Mouse (Mus musculus): ENCODE measurements around the gene Plod3. TPM values are rescaled to one million over a fixed set of nuclear protein-coding genes. Genes with fewer than 3 reads are reported as not detected.
A peak's percentile ranks its signal among the peaks of the same experiment; 100 is the strongest.
"Not testable (repeated sequence)": the region's sequence is repeated elsewhere in the genome, so short reads cannot be mapped to it uniquely, and the experiment has no call there.

Plod3 gene
- 14.0 and 26.1 TPM in 2 replicates for polyA plus RNA-seq (2011; ENCODE audit: insufficient read depth, insufficient read length, low replicate concordance, missing spikeins)

DNA sequence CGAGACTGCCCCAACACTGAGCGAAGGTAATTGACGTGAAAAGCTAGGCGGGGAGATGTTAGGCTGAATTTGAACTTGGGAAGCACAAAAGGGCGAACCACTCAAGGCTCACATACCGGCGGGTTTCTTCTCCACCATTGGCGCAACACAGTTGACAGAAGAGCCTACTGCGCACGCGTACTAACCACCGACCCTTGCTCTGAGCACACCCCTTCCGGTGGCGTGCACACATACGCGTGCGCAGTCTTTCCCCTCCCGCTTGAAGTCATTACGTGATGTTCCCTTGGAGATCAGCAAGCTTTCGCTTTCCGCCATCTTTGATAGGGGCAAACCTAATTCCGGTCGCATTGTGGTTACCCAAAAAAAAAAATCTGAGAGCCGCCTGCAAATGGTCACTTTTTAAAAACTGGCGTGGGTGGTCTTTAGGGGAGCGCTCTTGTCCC is at the start of gene Plod3:
Gene Plod3 (plus strand): TSS at position 325 of the 443 bp plus-strand sequence.
- Histone ChIP-seq H3K4me1 (ENCODE audit: control insufficient read depth, insufficient read depth, low read length) (no peaks in the 10 kb centered on the region), H3K4me3 (replicated peaks; ENCODE audit: control insufficient read depth, low read depth, low read length) (peak within 1 kb of the TSS; percentile 85), H3K27ac (ENCODE audit: control insufficient read depth, insufficient read depth, low read depth, low read length, poor library complexity) (peak within 1 kb of the TSS; percentile 79)
- TF ChIP-seq CTCF (IDR thresholded peaks at IDR 0.05; ENCODE audit: control insufficient read depth, insufficient read depth, low read length): no peak
- peak; percentile 51; the same call in 1 of the 2 replicates for TF ChIP-seq POLR2A (IDR thresholded peaks at IDR 0.05; ENCODE audit: borderline replicate concordance, control insufficient read depth, low read depth, low read length)
- WGBS: under 1% methylated on average over 26 of the region's 26 CpGs

DNA sequence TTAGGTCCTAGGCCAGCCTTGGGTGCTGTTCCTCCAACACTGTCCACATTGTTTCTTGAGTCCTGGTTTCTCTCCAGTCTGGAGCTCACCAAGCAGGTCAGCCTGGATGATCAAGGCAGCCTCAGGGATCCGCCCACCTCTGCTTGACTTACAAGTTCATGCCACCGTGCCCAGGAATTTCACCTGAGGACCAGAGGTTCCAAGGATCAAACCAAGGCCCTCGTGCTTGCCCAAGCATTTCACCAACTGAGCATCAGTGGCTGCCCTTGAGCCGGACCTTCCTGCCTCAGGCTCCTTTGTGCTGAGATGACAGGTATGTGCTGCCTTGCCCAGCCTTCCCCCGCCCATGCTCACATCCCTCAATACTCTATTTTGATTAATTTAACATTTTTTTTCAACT is 49.2 kb upstream of the Plod3 start:
- Histone ChIP-seq H3K4me3 (replicated peaks; ENCODE audit: control insufficient read depth, low read depth, low read length) (no peak overlapping the region), H3K4me1 (ENCODE audit: control insufficient read depth, insufficient read depth, low read length) (no peaks in the 10 kb centered on the region), H3K27ac (ENCODE audit: control insufficient read depth, insufficient read depth, low read depth, low read length, poor library complexity) (no peak overlapping the region)
- no peak for TF ChIP-seq POLR2A (IDR thresholded peaks at IDR 0.05; ENCODE audit: borderline replicate concordance, control insufficient read depth, low read depth, low read length)
- TF ChIP-seq CTCF (IDR thresholded peaks at IDR 0.05; ENCODE audit: control insufficient read depth, insufficient read depth, low read length): no peak
- 80% methylated on average over 5 of the region's 5 CpGs for WGBS

- TF ChIP-seq CTCF (IDR thresholded peaks at IDR 0.05; ENCODE audit: control insufficient read depth, insufficient read depth, low read length) (peak; percentile 65), POLR2A (IDR thresholded peaks at IDR 0.05; ENCODE audit: borderline replicate concordance, control insufficient read depth, low read depth, low read length) (no peak)
- Histone ChIP-seq H3K4me3 (replicated peaks; ENCODE audit: control insufficient read depth, low read depth, low read length) (no peak overlapping the region), H3K4me1 (ENCODE audit: control insufficient read depth, insufficient read depth, low read length) (no peaks in the 10 kb centered on the region), H3K27ac (ENCODE audit: control insufficient read depth, insufficient read depth, low read depth, low read length, poor library complexity) (no peak overlapping the region)
- 73% methylated on average over 7 of the region's 7 CpGs for WGBS
These were observed 47.5 kb upstream of the Plod3 start for GRCm38 (mm10) chr5:136939284-136939683.

DNA sequence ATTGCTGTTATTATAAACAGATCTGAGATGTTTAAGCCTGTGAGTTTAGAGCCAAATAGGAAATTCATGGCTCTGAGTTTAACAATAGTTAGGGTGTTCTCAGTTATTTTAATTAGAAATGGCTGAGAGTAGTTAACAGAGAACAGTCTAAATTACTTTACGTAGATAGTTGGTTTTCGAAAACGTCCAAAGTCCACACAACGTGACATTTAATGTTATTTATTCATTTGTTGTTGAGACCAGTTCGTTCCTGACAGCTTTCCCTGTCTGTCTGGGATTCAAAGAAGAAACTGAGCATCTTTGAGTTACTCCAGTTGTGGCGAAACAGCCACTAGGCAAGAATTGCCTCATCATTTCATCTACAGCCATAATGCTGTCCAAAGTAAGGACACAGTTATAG is 46.8 kb upstream of the Plod3 start:
- not testable (repeated sequence) for H3K4me3 ChIP-seq (replicated peaks; ENCODE audit: control insufficient read depth, low read depth, low read length); H3K4me1 ChIP-seq (ENCODE audit: control insufficient read depth, insufficient read depth, low read length); H3K27ac ChIP-seq (ENCODE audit: control insufficient read depth, insufficient read depth, low read depth, low read length, poor library complexity)
- WGBS: 77% methylated on average over 6 of the region's 6 CpGs

- Histone ChIP-seq H3K27ac (ENCODE audit: control insufficient read depth, insufficient read depth, low read depth, low read length, poor library complexity) (no peak overlapping the region), H3K4me3 (replicated peaks; ENCODE audit: control insufficient read depth, low read depth, low read length) (no peak overlapping the region), H3K4me1 (ENCODE audit: control insufficient read depth, insufficient read depth, low read length) (no peaks in the 10 kb centered on the region)
- WGBS: 83% methylated on average over 12 of the region's 12 CpGs
- no peak for TF ChIP-seq POLR2A (IDR thresholded peaks at IDR 0.05; ENCODE audit: borderline replicate concordance, control insufficient read depth, low read depth, low read length)
- TF ChIP-seq CTCF (IDR thresholded peaks at IDR 0.05; ENCODE audit: control insufficient read depth, insufficient read depth, low read length): no peak
These were observed 45.8 kb upstream of the Plod3 start for GRCm38 (mm10) chr5:136940845-136941560.

- Histone ChIP-seq H3K4me3 (replicated peaks; ENCODE audit: control insufficient read depth, low read depth, low read length) (no peak overlapping the region), H3K4me1 (ENCODE audit: control insufficient read depth, insufficient read depth, low read length) (no peaks in the 10 kb centered on the region), H3K27ac (ENCODE audit: control insufficient read depth, insufficient read depth, low read depth, low read length, poor library complexity) (no peak overlapping the region)
- 70% methylated on average over 3 of the region's 3 CpGs for WGBS
- TF ChIP-seq CTCF (IDR thresholded peaks at IDR 0.05; ENCODE audit: control insufficient read depth, insufficient read depth, low read length): no peak
- no peak for TF ChIP-seq POLR2A (IDR thresholded peaks at IDR 0.05; ENCODE audit: borderline replicate concordance, control insufficient read depth, low read depth, low read length)
These were observed 44.0 kb upstream of the Plod3 start for GRCm38 (mm10) chr5:136942781-136943180.

GRCm38 (mm10) chr5:136943382-136943781 is 43.4 kb upstream of the Plod3 start:
- no peak overlapping the region for H3K4me3 ChIP-seq (replicated peaks; ENCODE audit: control insufficient read depth, low read depth, low read length)
- no peak for TF ChIP-seq CTCF (IDR thresholded peaks at IDR 0.05; ENCODE audit: control insufficient read depth, insufficient read depth, low read length)
- no peak for TF ChIP-seq POLR2A (IDR thresholded peaks at IDR 0.05; ENCODE audit: borderline replicate concordance, control insufficient read depth, low read depth, low read length)
- no peak overlapping the region for H3K27ac ChIP-seq (ENCODE audit: control insufficient read depth, insufficient read depth, low read depth, low read length, poor library complexity)
- H3K4me1 ChIP-seq (ENCODE audit: control insufficient read depth, insufficient read depth, low read length): no peaks in the 10 kb centered on the region
- 80% methylated on average over 2 of the region's 2 CpGs for WGBS

- Histone ChIP-seq H3K27ac (ENCODE audit: control insufficient read depth, insufficient read depth, low read depth, low read length, poor library complexity) (no peak overlapping the region), H3K4me3 (replicated peaks; ENCODE audit: control insufficient read depth, low read depth, low read length) (no peak overlapping the region), H3K4me1 (ENCODE audit: control insufficient read depth, insufficient read depth, low read length) (no peaks in the 10 kb centered on the region)
- 78% methylated on average over 12 of the region's 12 CpGs for WGBS
- no peak for TF ChIP-seq POLR2A (IDR thresholded peaks at IDR 0.05; ENCODE audit: borderline replicate concordance, control insufficient read depth, low read depth, low read length)
- no peak for TF ChIP-seq CTCF (IDR thresholded peaks at IDR 0.05; ENCODE audit: control insufficient read depth, insufficient read depth, low read length)
These were observed 41.7 kb upstream of the Plod3 start for GRCm38 (mm10) chr5:136945084-136945483.

- no peak for TF ChIP-seq POLR2A (IDR thresholded peaks at IDR 0.05; ENCODE audit: borderline replicate concordance, control insufficient read depth, low read depth, low read length)
- no peak for TF ChIP-seq CTCF (IDR thresholded peaks at IDR 0.05; ENCODE audit: control insufficient read depth, insufficient read depth, low read length)
- no peaks in the 10 kb centered on the region for H3K4me1 ChIP-seq (ENCODE audit: control insufficient read depth, insufficient read depth, low read length)
- no peak overlapping the region for H3K4me3 ChIP-seq (replicated peaks; ENCODE audit: control insufficient read depth, low read depth, low read length)
- H3K27ac ChIP-seq (ENCODE audit: control insufficient read depth, insufficient read depth, low read depth, low read length, poor library complexity): no peak overlapping the region
These were observed 38.9 kb upstream of the Plod3 start for GRCm38 (mm10) chr5:136947874-136948273.

DNA sequence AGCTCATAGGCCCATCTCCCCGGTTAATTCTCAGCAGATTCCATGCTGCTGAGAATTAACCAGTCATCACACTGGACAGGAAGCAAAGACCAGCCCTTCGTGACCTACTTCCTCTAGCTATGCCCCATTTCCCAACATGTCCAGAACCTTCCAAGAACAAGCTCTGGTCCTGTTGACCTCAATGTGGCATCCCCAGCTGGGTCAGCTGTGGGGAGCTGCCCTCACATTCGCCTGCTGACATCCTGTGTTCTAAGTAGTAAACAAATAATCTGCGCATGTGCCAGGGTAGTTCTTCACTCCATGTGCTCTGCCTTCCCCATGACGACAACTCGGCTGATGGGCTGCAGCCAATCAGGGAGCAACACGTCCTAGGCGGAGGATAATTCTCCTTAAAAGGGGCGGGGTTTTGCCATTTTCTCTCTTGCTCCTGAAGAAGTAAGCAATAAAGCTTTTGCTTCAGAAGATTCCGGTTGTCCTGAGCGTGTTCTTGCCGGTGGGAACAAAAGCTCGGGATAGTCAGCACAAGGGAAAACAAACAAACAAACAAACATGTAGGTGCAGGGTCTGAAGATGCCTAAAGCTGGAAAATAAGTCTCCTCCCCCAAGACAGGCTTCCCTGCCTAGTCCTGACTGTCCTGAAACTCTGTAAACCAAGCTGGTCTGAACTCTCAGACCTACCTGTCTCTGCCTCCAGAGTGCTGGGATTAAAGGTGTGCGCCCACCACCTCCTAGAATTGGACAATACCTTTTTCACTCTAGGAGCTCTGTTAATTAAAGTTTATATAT is 37.1 kb upstream of the Plod3 start:
- not testable (repeated sequence) for H3K27ac ChIP-seq (ENCODE audit: control insufficient read depth, insufficient read depth, low read depth, low read length, poor library complexity); H3K4me3 ChIP-seq (replicated peaks; ENCODE audit: control insufficient read depth, low read depth, low read length); H3K4me1 ChIP-seq (ENCODE audit: control insufficient read depth, insufficient read depth, low read length)
- 73% methylated on average over 14 of the region's 14 CpGs for WGBS
